Mouse (Mus musculus): ENCODE results near the gene Spred3. TPM values are rescaled to one million over a fixed set of nuclear protein-coding genes. Genes with fewer than 3 reads are reported as not detected.
A peak's percentile ranks its signal among the peaks of the same experiment; 100 is the strongest.

Gene Spred3
- polyA plus RNA-seq, 1 experiment from 2014 or later, result 1.4 TPM

DNA sequence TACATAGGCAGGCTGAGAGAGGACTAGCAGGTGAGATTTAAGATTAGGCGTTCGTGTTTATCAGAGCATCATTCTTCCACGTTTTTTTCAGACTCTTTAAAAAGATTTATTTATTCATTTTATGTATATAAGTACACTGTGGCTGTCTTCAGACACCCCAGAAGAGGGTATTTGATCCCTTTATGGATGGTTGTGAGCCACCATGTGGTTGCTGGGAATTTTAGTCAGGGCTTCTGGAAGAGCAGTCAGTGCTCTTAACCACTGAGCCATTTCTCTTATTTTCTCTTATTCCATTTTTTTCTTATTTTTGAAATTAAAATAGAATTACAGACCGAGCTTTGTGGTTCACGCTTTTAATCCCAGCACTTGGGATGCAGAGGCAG lies 10.6 kb upstream of the Spred3 start:
- no peak overlapping the region for H3K9ac ChIP-seq

DNA sequence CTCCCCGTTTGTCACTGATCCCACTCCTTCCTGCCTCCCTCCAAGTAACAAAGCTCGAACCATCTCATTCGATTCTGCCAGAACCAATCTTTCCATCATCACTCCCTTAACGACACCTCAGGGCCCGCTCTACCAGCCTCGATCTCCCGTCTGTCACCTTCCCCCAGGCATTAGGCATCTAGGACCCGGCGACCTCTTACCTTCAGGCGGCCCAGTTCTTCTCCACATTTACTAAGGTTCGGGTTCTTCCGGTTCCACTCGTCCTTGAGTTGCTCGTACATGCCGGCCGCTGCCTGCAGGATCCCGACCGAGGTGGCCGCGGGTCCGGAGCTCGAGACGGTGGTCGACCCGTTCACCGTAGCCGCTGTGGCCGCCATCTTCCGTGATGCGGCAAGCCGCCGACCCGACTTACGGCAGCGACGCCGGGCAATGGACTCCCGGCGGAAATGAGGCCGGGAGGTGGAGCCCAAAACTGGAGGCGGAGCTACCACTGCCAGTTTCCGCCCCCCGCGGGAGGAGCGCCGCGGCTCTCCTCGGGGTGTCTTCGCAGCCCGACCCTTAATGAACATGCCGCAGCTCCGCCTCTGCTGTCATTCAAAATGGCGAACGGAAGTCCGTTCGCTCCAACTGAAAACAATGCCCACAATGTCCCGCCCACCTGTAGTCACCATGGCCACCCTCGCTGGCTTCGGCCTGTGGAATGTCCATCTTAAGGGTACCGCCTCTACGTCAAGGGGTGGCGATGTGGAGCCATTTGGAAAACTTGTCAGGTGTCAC lies 10.1 kb upstream of the Spred3 start, which contains the start of gene Psmd8:
Psmd8 (minus strand) TSS at position 625 of the 777 bp plus-strand sequence.
- under 1% methylated on average over 62 of the region's 62 CpGs for WGBS

More for the DNA sequence above, 10.6 kb upstream of the Spred3 start:
- no peaks in the 10 kb centered on the region for H3K27me3 ChIP-seq (replicated peaks)
- H3K4me1 ChIP-seq (replicated peaks), result peaks cover 13% of the 10 kb centered on the region
- H3K9me3 ChIP-seq, result no peaks in the 10 kb centered on the region
- H3K36me3 ChIP-seq, result peaks cover 8% of the 10 kb centered on the region; the same call in 1 of the 2 replicates
- WGBS, result 43% methylated on average over 5 of the region's 5 CpGs
- H3K27ac ChIP-seq, result no peak overlapping the region; the same call in 1 of the 2 replicates
- peak overlapping the region; percentile 77 for H3K4me2 ChIP-seq (replicated peaks)
- peak overlapping the region; percentile 73 for H3K4me3 ChIP-seq (replicated peaks)
- no peak for ATAC-seq

DNA sequence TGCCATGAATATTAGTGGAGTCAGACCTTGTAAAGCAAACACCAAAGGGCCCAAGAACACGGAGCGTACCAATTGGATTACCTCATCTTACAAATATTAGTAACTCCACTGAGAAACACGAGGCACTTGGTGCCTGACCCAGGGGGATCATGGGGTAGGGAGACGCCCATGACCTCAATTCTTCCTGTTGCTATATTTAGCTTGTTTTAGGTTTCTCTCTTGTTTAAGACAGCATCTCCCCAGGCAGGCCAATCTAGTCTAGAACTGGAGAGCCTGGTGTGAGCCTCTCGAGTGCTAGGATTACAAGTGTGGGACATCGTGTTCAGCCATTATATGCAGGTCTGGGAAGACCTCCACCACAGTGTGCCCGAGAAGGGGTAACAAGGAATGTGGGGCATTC lies 9.1 kb upstream of the Spred3 start:
- peaks cover 21% of the 10 kb centered on the region for H3K36me3 ChIP-seq
- H3K4me3 ChIP-seq (replicated peaks), result peak overlapping the region; percentile 73
- H3K27ac ChIP-seq, result no peak overlapping the region
- peaks cover under 1% of the 10 kb centered on the region; the same call in 1 of the 2 replicates for H3K27me3 ChIP-seq (replicated peaks)
- no peak overlapping the region for H3K9ac ChIP-seq
- no peaks in the 10 kb centered on the region for H3K9me3 ChIP-seq
- ATAC-seq, result no peak
- H3K4me2 ChIP-seq (replicated peaks), result peak overlapping the region; percentile 77
- peaks cover 13% of the 10 kb centered on the region for H3K4me1 ChIP-seq (replicated peaks)
- 23% methylated on average over 7 of the region's 7 CpGs for WGBS

More for the DNA sequence above, 10.1 kb upstream of the Spred3 start, which contains the start of gene Psmd8:
- H3K4me3 ChIP-seq (replicated peaks), result peak within 1 kb of the TSS; percentile 73
- no peaks in the 10 kb centered on the region for H3K27me3 ChIP-seq (replicated peaks)
- H3K27ac ChIP-seq, result peak within 1 kb of the TSS; percentile 27; the same call in 1 of the 2 replicates
- peak within 1 kb of the TSS; percentile 77 for H3K9ac ChIP-seq
- peaks cover 12% of the 10 kb centered on the region; the same call in 1 of the 2 replicates for H3K36me3 ChIP-seq
- H3K4me1 ChIP-seq (replicated peaks), result peaks cover 13% of the 10 kb centered on the region
- H3K9me3 ChIP-seq, result no peaks in the 10 kb centered on the region
- peak within 1 kb of the TSS; percentile 77 for H3K4me2 ChIP-seq (replicated peaks)
- ATAC-seq, result peak; percentile 97

DNA sequence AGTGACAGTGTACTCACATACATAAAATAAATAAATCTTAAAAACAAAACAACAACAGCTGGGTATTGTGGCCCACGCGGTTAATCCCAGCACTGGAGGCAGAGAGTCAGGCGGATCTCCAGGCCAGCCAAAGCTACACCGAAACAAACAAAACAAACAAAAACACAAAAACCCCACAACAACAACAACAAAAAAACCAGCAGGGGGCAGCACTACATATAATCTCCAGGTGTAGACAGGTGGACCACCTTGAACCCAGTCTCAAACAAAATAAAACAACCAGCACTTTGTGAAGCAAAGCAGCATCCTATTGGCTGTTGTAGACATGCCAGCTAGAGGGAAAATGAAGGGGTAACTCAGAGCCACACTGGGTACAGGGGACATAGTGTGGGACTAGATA lies 7.9 kb upstream of the Spred3 start:
- Histone ChIP-seq H3K36me3 (peaks cover 31% of the 10 kb centered on the region), H3K9me3 (no peaks in the 10 kb centered on the region)
- WGBS, result 90% methylated on average over 4 of the region's 4 CpGs

DNA sequence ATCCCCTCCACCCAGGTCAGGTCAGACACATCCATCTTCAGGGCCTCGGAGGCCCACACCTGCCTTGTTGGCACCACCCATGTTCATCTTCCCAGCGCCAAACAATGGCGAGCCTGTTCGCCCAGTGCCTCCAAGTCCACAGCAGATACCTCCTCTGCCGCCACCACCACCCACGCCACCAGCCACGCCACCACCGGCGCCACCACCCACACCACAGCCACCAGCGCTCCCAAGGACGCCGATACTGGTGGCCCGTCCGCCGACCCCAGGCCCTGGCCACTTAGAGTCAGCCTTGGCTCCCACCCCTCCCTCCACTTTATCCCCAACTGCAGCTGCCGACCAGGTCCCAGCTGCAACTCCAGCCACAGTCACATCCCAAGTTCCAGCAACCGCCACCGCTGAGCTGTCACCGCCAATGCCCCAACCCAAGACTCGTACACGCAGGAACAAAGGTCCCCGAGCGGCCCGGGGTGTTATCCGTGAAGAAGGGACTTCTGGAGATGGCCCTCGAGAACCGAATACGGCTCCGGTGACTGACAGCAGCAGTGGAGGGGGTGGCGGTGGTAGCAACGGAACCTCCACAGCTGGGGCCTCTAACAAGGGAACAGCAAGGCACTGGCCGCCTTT lies 2.3 kb upstream of the Spred3 start:
- Histone ChIP-seq H3K9ac (no peak overlapping the region), H3K36me3 (peaks cover 36% of the 10 kb centered on the region), H3K9me3 (no peaks in the 10 kb centered on the region), H3K4me2 (replicated peaks) (no peak overlapping the region), H3K4me3 (replicated peaks) (0 out of 2 replicates have a peak overlapping the region, but pooled peaks have one; percentile 58), H3K27me3 (replicated peaks) (peaks cover 41% of the 10 kb centered on the region), H3K4me1 (replicated peaks) (peaks cover 32% of the 10 kb centered on the region), H3K27ac (no peak overlapping the region)
- WGBS, result 49% methylated on average over 32 of the region's 32 CpGs
- ATAC-seq, result no peak

More for the DNA sequence above, 7.9 kb upstream of the Spred3 start:
- H3K27ac ChIP-seq, result no peak overlapping the region
- H3K4me1 ChIP-seq (replicated peaks), result peaks cover 13% of the 10 kb centered on the region
- no peak for ATAC-seq
- H3K27me3 ChIP-seq (replicated peaks), result peaks cover 13% of the 10 kb centered on the region
- no peak overlapping the region for H3K9ac ChIP-seq
- no peak overlapping the region for H3K4me2 ChIP-seq (replicated peaks)
- no peak overlapping the region for H3K4me3 ChIP-seq (replicated peaks)

DNA sequence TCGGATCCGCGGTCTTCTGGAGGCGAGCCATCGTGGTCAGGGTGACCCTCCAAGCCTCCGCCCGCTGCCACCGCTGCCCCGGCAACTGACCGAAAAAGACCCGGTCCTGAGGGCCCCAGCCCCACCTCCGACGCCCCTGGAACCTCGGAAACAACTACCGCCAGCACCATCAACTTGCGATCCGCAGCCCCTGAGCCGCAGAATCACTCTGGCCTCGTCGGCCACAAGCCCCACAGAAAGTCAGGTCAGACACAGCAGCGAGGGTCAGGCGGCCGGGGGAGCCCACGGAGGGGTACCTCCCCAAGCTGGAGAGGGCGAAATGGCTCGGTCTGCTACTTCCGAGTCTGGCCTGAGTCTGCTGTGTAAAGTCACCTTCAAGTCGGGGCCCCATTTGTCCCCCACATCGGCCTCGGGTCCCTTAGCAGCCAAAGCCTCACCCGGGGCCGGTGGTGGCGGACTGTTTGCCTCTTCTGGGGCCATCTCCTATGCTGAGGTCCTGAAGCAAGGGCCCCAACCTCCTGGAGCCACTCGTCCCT lies 1.4 kb upstream of the Spred3 start:
- Histone ChIP-seq H3K27ac (no peak overlapping the region), H3K4me1 (replicated peaks) (peaks cover 32% of the 10 kb centered on the region), H3K9me3 (no peaks in the 10 kb centered on the region), H3K4me2 (replicated peaks) (peak overlapping the region; percentile 89), H3K9ac (peak overlapping the region; percentile 41), H3K27me3 (replicated peaks) (peaks cover 41% of the 10 kb centered on the region), H3K4me3 (replicated peaks) (peak overlapping the region; percentile 58), H3K36me3 (peaks cover 36% of the 10 kb centered on the region)
- 6% methylated on average over 34 of the region's 34 CpGs for WGBS
- no peak for ATAC-seq

DNA sequence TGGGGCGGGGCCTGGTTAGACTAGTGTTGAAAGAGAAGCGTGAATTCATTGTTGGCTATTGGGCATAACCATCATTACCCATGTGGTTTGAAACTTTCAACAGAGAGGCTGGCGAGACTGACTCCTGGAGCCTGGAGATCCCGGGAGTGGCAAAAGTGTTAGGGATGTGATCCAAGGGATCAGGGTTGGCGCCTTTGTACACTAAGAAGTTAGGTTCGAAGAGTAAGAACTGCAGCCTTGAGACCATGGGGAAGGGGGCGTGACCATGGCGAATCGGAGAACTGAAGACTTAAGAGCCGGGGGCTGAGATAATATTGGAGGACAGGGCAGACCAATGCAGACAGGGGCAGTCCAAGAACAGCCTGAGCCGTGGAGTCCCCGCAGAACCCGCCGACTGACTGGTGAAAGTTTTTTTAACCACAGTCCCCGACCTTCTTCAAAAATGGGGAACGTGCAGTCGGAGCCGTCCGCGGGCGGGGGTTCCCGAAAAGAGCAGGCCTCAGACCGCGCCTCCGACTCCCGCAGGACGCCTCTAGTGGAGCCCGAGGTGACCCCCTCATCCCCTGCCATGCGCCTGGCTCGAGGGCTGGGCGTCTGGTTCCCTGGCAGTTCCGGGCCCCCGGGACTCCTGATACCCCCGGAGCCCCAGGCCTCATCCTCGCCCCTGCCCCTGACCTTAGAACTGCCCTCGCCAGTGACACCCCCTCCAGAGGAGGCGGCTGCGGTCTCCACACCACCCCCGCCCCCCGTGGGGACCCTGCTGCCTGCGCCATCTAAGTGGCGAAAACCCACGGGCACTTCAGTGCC lies 747 bp upstream of the Spred3 start:
- Histone ChIP-seq H3K4me3 (replicated peaks) (peak overlapping the region; percentile 58), H3K4me2 (replicated peaks) (peak overlapping the region; percentile 89), H3K9ac (peak overlapping the region; percentile 41), H3K27ac (no peak overlapping the region), H3K27me3 (replicated peaks) (peaks cover 41% of the 10 kb centered on the region), H3K4me1 (replicated peaks) (peaks cover 32% of the 10 kb centered on the region), H3K9me3 (no peaks in the 10 kb centered on the region), H3K36me3 (peaks cover 30% of the 10 kb centered on the region)
- WGBS, result 2% methylated on average over 43 of the region's 43 CpGs
- peak; percentile 6 for ATAC-seq

DNA sequence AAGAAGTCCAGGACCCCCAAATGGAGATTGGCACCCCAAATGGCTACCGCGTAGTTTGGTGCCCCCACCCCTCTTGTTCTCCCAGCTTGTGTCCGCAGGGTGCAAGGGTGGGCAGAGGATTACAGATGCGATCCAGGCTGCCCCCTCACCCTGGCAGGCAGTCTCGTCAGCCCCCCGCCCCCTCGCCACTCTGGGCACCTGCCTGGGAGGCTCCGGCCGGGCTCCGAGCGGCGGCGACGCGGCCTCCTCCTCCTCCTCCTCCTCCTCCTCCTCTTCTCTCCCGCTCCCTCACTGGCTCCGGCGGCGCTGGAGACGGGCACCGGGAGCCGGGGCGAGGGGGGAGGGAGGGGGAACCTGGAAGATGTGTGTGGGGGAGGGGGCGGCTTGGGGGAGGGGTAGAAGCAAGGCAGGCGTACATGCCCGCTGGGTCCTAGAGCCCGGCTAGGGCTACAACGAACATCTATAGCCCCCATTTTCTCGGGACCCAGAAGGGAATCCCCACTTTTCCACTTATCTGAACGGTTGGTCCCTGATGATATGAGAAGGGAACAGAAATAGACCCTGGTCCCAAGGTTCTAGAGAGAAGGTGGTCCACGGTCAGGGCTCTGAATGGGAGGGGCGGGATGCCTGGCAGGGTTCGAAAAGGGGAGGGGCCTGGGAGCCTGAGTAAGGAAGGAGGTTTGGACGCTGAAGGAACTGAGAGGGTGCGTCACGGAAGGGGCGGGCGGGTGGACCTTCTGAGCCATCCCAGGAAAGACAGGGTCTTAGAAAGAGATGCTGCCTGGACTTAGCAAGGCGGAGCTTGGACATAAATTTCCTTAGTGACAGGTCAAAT lies 763 bp downstream of the Spred3 start:
- H3K27me3 ChIP-seq (replicated peaks), result peaks cover 41% of the 10 kb centered on the region
- H3K4me2 ChIP-seq (replicated peaks), result peak overlapping the region; percentile 89
- peak overlapping the region; percentile 41 for H3K9ac ChIP-seq
- peaks cover 16% of the 10 kb centered on the region for H3K36me3 ChIP-seq
- ATAC-seq, result peak; percentile 84
- H3K27ac ChIP-seq, result peak overlapping the region; percentile 77
- under 1% methylated on average over 35 of the region's 39 CpGs for WGBS
- peak overlapping the region; percentile 58 for H3K4me3 ChIP-seq (replicated peaks)
- no peaks in the 10 kb centered on the region for H3K9me3 ChIP-seq
- H3K4me1 ChIP-seq (replicated peaks), result peaks cover 32% of the 10 kb centered on the region

DNA sequence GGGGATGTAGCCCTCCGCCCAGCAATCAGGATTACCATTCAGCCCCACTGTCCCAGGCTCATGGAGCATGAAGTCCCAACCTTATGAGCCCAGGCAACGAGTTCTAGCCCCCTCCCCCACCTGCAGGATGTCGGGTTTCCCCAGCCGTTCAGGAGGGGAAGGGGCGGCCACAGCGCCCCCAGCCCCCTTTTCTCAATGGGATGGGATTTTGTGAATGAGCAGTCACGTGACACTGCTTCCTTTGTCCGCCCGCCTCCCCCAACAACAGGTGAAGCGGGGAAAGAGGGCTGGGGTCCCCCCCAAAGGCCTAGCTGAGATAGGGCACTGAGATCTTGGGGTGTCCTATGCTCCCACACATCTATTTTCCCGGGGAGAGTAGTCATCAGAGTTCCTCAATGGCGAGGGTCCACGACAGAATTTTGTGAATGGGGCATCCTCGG lies 1.4 kb downstream of the Spred3 start:
- peaks cover 11% of the 10 kb centered on the region for H3K36me3 ChIP-seq
- H3K9ac ChIP-seq, result peak overlapping the region; percentile 41
- peaks cover 35% of the 10 kb centered on the region for H3K27me3 ChIP-seq (replicated peaks)
- H3K4me1 ChIP-seq (replicated peaks), result peaks cover 32% of the 10 kb centered on the region
- H3K27ac ChIP-seq, result no peak overlapping the region; the same call in 1 of the 2 replicates
- no peak for ATAC-seq
- no peaks in the 10 kb centered on the region for H3K9me3 ChIP-seq
- H3K4me2 ChIP-seq (replicated peaks), result peak overlapping the region; percentile 89
- under 1% methylated on average over 14 of the region's 14 CpGs for WGBS
- H3K4me3 ChIP-seq (replicated peaks), result peak overlapping the region; percentile 58

DNA sequence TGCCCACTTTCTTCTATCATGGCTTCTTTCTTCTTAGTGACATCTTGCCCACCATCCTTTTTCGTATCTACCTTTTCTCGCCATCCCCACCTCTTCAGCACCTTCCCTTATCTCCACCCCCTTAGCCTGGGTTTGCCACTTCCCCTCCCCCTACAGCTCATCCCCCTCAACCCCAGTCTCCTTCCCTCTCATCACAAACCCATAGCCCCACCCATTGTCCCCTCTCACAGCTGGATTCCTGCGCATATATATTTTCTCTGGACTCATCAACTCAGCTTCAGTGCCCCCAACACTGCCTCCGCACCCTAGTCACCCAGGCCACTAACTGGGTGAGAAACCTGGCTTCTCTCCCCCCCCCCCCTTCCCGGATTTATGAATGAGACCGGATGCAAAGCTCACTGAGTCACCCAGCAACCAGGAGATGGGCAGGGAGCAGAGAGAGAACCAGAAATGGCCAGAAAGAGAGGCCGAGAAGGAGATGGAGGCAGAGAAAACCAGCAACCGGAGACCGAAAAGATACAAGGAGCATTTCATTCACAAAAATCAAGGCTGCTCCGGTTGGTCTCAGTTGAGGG lies 2.0 kb downstream of the Spred3 start:
- H3K4me2 ChIP-seq (replicated peaks), result peak overlapping the region; percentile 89
- 0 out of 2 replicates have a peak, but pooled peaks cover 6% of the 10 kb centered on the region for H3K36me3 ChIP-seq
- H3K4me1 ChIP-seq (replicated peaks), result peaks cover 32% of the 10 kb centered on the region
- H3K9me3 ChIP-seq, result no peaks in the 10 kb centered on the region
- H3K27me3 ChIP-seq (replicated peaks), result peaks cover 29% of the 10 kb centered on the region
- WGBS, result 13% methylated on average over 10 of the region's 10 CpGs
- no peak for ATAC-seq
- H3K9ac ChIP-seq, result no peak overlapping the region
- H3K27ac ChIP-seq, result no peak overlapping the region
- peak overlapping the region; percentile 58 for H3K4me3 ChIP-seq (replicated peaks)

Measured in intestine, embryonic 15.5 days (tissue).